Mouse (Mus musculus): ENCODE measurements around the gene Plppr3. TPM values are rescaled to one million over a fixed set of nuclear protein-coding genes. Genes with fewer than 3 reads are reported as not detected.

Gene Plppr3
- 0.47 TPM for polyA plus RNA-seq (2015; fragmentation: Illumina TruSeq; extraction: RNeasy Lipid Tissue Mini Kit (QIAGEN cat#74804); ENCODE audit: insufficient read depth, low replicate concordance)

GRCm38 (mm10) chr10:79874290-79874862 is at the start of gene Plppr3, which contains the start of gene Prtn3:
Gene Plppr3 (minus strand): TSS chr10:79874634.
Gene Prtn3 (plus strand): TSS chr10:79874476.

GRCm38 (mm10) chr10:79920958-79921535 is 46.6 kb upstream of the Plppr3 start, which contains the start of gene R3hdm4:
Gene R3hdm4 (minus strand): TSS chr10:79921208.

GRCm38 (mm10) chr10:79916808-79917531 is 42.5 kb upstream of the Plppr3 start, which contains the start of gene Kiss1r:
Gene Kiss1r (plus strand): TSS chr10:79916971.

GRCm38 (mm10) chr10:79910556-79910955 is 36.1 kb upstream of the Plppr3 start, which contains the start of gene Gm26602:
Gene Gm26602 (plus strand): TSS chr10:79910856.

GRCm38 (mm10) chr10:79908167-79909091 is 34.0 kb upstream of the Plppr3 start, which contains the start of gene Med16:
Gene Med16 (minus strand): TSS chr10:79908923.

GRCm38 (mm10) chr10:79890670-79891069 is 16.2 kb upstream of the Plppr3 start, which contains the start of gene Cfd:
Gene Cfd (plus strand): TSS chr10:79890853.

GRCm38 (mm10) chr10:79886054-79886453 is 11.6 kb upstream of the Plppr3 start, which contains the start of gene Elane:
Gene Elane (plus strand): TSS chr10:79886247.

GRCm38 (mm10) chr10:79853860-79854795 is 20.3 kb downstream of the Plppr3 start, which contains the start of gene Ptbp1:
Gene Ptbp1 (plus strand): TSS chr10:79854427.

GRCm38 (mm10) chr10:79820782-79821181 is 53.7 kb downstream of the Plppr3 start, which contains the start of gene Misp:
Gene Misp (plus strand): TSS chr10:79820989.

Other genes starting within 250 kb of the Plppr3 start
- gene Shc2, start 236.7 kb downstream of the Plppr3 start, polyA plus RNA-seq (2015; fragmentation: Illumina TruSeq; extraction: RNeasy Lipid Tissue Mini Kit (QIAGEN cat#74804); ENCODE audit: insufficient read depth, low replicate concordance): 0.62 TPM
- not detected for gene Odf3l2, start 228.9 kb downstream of the Plppr3 start, polyA plus RNA-seq (2015; fragmentation: Illumina TruSeq; extraction: RNeasy Lipid Tissue Mini Kit (QIAGEN cat#74804); ENCODE audit: insufficient read depth, low replicate concordance)
- 8.2 TPM for gene Madcam1, start 210.1 kb downstream of the Plppr3 start, polyA plus RNA-seq (2015; fragmentation: Illumina TruSeq; extraction: RNeasy Lipid Tissue Mini Kit (QIAGEN cat#74804); ENCODE audit: insufficient read depth, low replicate concordance)
- 6.4 TPM for gene Tpgs1, start 205.3 kb downstream of the Plppr3 start, polyA plus RNA-seq (2015; fragmentation: Illumina TruSeq; extraction: RNeasy Lipid Tissue Mini Kit (QIAGEN cat#74804); ENCODE audit: insufficient read depth, low replicate concordance)
- gene Cdc34, start 192.4 kb downstream of the Plppr3 start, polyA plus RNA-seq (2015; fragmentation: Illumina TruSeq; extraction: RNeasy Lipid Tissue Mini Kit (QIAGEN cat#74804); ENCODE audit: insufficient read depth, low replicate concordance): 43.0 TPM
- 1.5 TPM for gene Gzmm, start 185.6 kb downstream of the Plppr3 start, polyA plus RNA-seq (2015; fragmentation: Illumina TruSeq; extraction: RNeasy Lipid Tissue Mini Kit (QIAGEN cat#74804); ENCODE audit: insufficient read depth, low replicate concordance)
- gene Bsg, start 170.1 kb downstream of the Plppr3 start, polyA plus RNA-seq (2015; fragmentation: Illumina TruSeq; extraction: RNeasy Lipid Tissue Mini Kit (QIAGEN cat#74804); ENCODE audit: insufficient read depth, low replicate concordance): 159 TPM
- not detected for gene Hcn2, start 158.0 kb downstream of the Plppr3 start, polyA plus RNA-seq (2015; fragmentation: Illumina TruSeq; extraction: RNeasy Lipid Tissue Mini Kit (QIAGEN cat#74804); ENCODE audit: insufficient read depth, low replicate concordance)
- 16.0 TPM for gene Polrmt, start 128.1 kb downstream of the Plppr3 start, polyA plus RNA-seq (2015; fragmentation: Illumina TruSeq; extraction: RNeasy Lipid Tissue Mini Kit (QIAGEN cat#74804); ENCODE audit: insufficient read depth, low replicate concordance)
- gene Fgf22, start 119.6 kb downstream of the Plppr3 start, polyA plus RNA-seq (2015; fragmentation: Illumina TruSeq; extraction: RNeasy Lipid Tissue Mini Kit (QIAGEN cat#74804); ENCODE audit: insufficient read depth, low replicate concordance): not detected
- gene Rnf126, start 107.7 kb downstream of the Plppr3 start, polyA plus RNA-seq (2015; fragmentation: Illumina TruSeq; extraction: RNeasy Lipid Tissue Mini Kit (QIAGEN cat#74804); ENCODE audit: insufficient read depth, low replicate concordance): 5.5 TPM
- 1.2 TPM for gene Fstl3, start 97.4 kb downstream of the Plppr3 start, polyA plus RNA-seq (2015; fragmentation: Illumina TruSeq; extraction: RNeasy Lipid Tissue Mini Kit (QIAGEN cat#74804); ENCODE audit: insufficient read depth, low replicate concordance)
- gene Prss57, start 83.7 kb downstream of the Plppr3 start, polyA plus RNA-seq (2015; fragmentation: Illumina TruSeq; extraction: RNeasy Lipid Tissue Mini Kit (QIAGEN cat#74804); ENCODE audit: insufficient read depth, low replicate concordance): 0.25 TPM
- 3.1 TPM for gene Palm, start 81.1 kb downstream of the Plppr3 start, polyA plus RNA-seq (2015; fragmentation: Illumina TruSeq; extraction: RNeasy Lipid Tissue Mini Kit (QIAGEN cat#74804); ENCODE audit: insufficient read depth, low replicate concordance)
- gene Misp, start 53.6 kb downstream of the Plppr3 start, polyA plus RNA-seq (2015; fragmentation: Illumina TruSeq; extraction: RNeasy Lipid Tissue Mini Kit (QIAGEN cat#74804); ENCODE audit: insufficient read depth, low replicate concordance): not detected
- 156 TPM for gene Ptbp1, start 20.2 kb downstream of the Plppr3 start, polyA plus RNA-seq (2015; fragmentation: Illumina TruSeq; extraction: RNeasy Lipid Tissue Mini Kit (QIAGEN cat#74804); ENCODE audit: insufficient read depth, low replicate concordance)
- not detected for gene Prtn3, start 158 bp downstream of the Plppr3 start, polyA plus RNA-seq (2015; fragmentation: Illumina TruSeq; extraction: RNeasy Lipid Tissue Mini Kit (QIAGEN cat#74804); ENCODE audit: insufficient read depth, low replicate concordance)
- 0.35 TPM for gene Elane, start 11.6 kb upstream of the Plppr3 start, polyA plus RNA-seq (2015; fragmentation: Illumina TruSeq; extraction: RNeasy Lipid Tissue Mini Kit (QIAGEN cat#74804); ENCODE audit: insufficient read depth, low replicate concordance)
- gene Cfd, start 16.2 kb upstream of the Plppr3 start, polyA plus RNA-seq (2015; fragmentation: Illumina TruSeq; extraction: RNeasy Lipid Tissue Mini Kit (QIAGEN cat#74804); ENCODE audit: insufficient read depth, low replicate concordance): 1.0 TPM
- gene Med16, start 34.3 kb upstream of the Plppr3 start, polyA plus RNA-seq (2015; fragmentation: Illumina TruSeq; extraction: RNeasy Lipid Tissue Mini Kit (QIAGEN cat#74804); ENCODE audit: insufficient read depth, low replicate concordance): 3.4 TPM
- not detected for gene Gm26602, start 36.2 kb upstream of the Plppr3 start, polyA plus RNA-seq (2015; fragmentation: Illumina TruSeq; extraction: RNeasy Lipid Tissue Mini Kit (QIAGEN cat#74804); ENCODE audit: insufficient read depth, low replicate concordance)
- gene Kiss1r, start 42.3 kb upstream of the Plppr3 start, polyA plus RNA-seq (2015; fragmentation: Illumina TruSeq; extraction: RNeasy Lipid Tissue Mini Kit (QIAGEN cat#74804); ENCODE audit: insufficient read depth, low replicate concordance): 0.33 TPM
- gene R3hdm4, start 46.6 kb upstream of the Plppr3 start, polyA plus RNA-seq (2015; fragmentation: Illumina TruSeq; extraction: RNeasy Lipid Tissue Mini Kit (QIAGEN cat#74804); ENCODE audit: insufficient read depth, low replicate concordance): 52.3 TPM
- gene Arid3a, start 52.4 kb upstream of the Plppr3 start, polyA plus RNA-seq (2015; fragmentation: Illumina TruSeq; extraction: RNeasy Lipid Tissue Mini Kit (QIAGEN cat#74804); ENCODE audit: insufficient read depth, low replicate concordance): 8.9 TPM
- 10.6 TPM for gene Wdr18, start 85.5 kb upstream of the Plppr3 start, polyA plus RNA-seq (2015; fragmentation: Illumina TruSeq; extraction: RNeasy Lipid Tissue Mini Kit (QIAGEN cat#74804); ENCODE audit: insufficient read depth, low replicate concordance)
- gene Grin3b, start 96.1 kb upstream of the Plppr3 start, polyA plus RNA-seq (2015; fragmentation: Illumina TruSeq; extraction: RNeasy Lipid Tissue Mini Kit (QIAGEN cat#74804); ENCODE audit: insufficient read depth, low replicate concordance): not detected
- 23.2 TPM for gene Tmem259, start 109.7 kb upstream of the Plppr3 start, polyA plus RNA-seq (2015; fragmentation: Illumina TruSeq; extraction: RNeasy Lipid Tissue Mini Kit (QIAGEN cat#74804); ENCODE audit: insufficient read depth, low replicate concordance)
- 160 TPM for gene Cnn2, start 114.0 kb upstream of the Plppr3 start, polyA plus RNA-seq (2015; fragmentation: Illumina TruSeq; extraction: RNeasy Lipid Tissue Mini Kit (QIAGEN cat#74804); ENCODE audit: insufficient read depth, low replicate concordance)
- 10.9 TPM for gene Abca7, start 121.9 kb upstream of the Plppr3 start, polyA plus RNA-seq (2015; fragmentation: Illumina TruSeq; extraction: RNeasy Lipid Tissue Mini Kit (QIAGEN cat#74804); ENCODE audit: insufficient read depth, low replicate concordance)
- 93.1 TPM for gene Arhgap45, start 142.0 kb upstream of the Plppr3 start, polyA plus RNA-seq (2015; fragmentation: Illumina TruSeq; extraction: RNeasy Lipid Tissue Mini Kit (QIAGEN cat#74804); ENCODE audit: insufficient read depth, low replicate concordance)
- gene Polr2e, start 165.2 kb upstream of the Plppr3 start, polyA plus RNA-seq (2015; fragmentation: Illumina TruSeq; extraction: RNeasy Lipid Tissue Mini Kit (QIAGEN cat#74804); ENCODE audit: insufficient read depth, low replicate concordance): 19.3 TPM
- 128 TPM for gene Gpx4, start 172.5 kb upstream of the Plppr3 start, polyA plus RNA-seq (2015; fragmentation: Illumina TruSeq; extraction: RNeasy Lipid Tissue Mini Kit (QIAGEN cat#74804); ENCODE audit: insufficient read depth, low replicate concordance)
- 22.6 TPM for gene Sbno2, start 230.9 kb upstream of the Plppr3 start, polyA plus RNA-seq (2015; fragmentation: Illumina TruSeq; extraction: RNeasy Lipid Tissue Mini Kit (QIAGEN cat#74804); ENCODE audit: insufficient read depth, low replicate concordance)
- gene Stk11, start 241.2 kb upstream of the Plppr3 start, polyA plus RNA-seq (2015; fragmentation: Illumina TruSeq; extraction: RNeasy Lipid Tissue Mini Kit (QIAGEN cat#74804); ENCODE audit: insufficient read depth, low replicate concordance): 58.7 TPM